Mouse (Mus musculus) lung, embryonic 16.5 days (tissue): Measurements from ENCODE around the gene Gpn3. TPM values are rescaled to one million over a fixed set of nuclear protein-coding genes. Genes with fewer than 3 reads are reported as not detected.
"Not testable (repeated sequence)": the region's sequence is repeated elsewhere in the genome, so short reads cannot be mapped to it uniquely, and the experiment has no call there.

ENCODE experiments used
- ATAC-seq: fragments of 200-750 bp; cut with Nextera tagmentation; 2 replicates; pipeline ENCODE4 v1.8.0; 2017; ENCODE audit warnings: low read depth, mild to moderate bottlenecking, moderate library complexity
- H3K27ac ChIP-seq: fragments of 300-500 bp; sonication (generic); 2 replicates; pipeline ENCODE4 v1.5.1; 2014; ENCODE audit warnings: mild to moderate bottlenecking, control low read depth, low read length
- H3K27me3 ChIP-seq: fragments of 300-500 bp; sonication (generic); 2 replicates; pipeline ENCODE4 v1.6.1; 2014; ENCODE audit warnings: low read depth, low read length, mixed read lengths; ENCODE audit not compliant: control insufficient read depth, insufficient read depth
- H3K36me3 ChIP-seq: fragments of 300-500 bp; sonication (generic); 2 replicates; pipeline ENCODE4 v1.6.1; 2014; ENCODE audit warnings: low read length; ENCODE audit not compliant: control insufficient read depth, insufficient read depth
- H3K4me1 ChIP-seq: fragments of 300-500 bp; sonication (generic); replicated peaks from 2 replicates; pipeline ENCODE4 v1.6.1; 2014; ENCODE audit warnings: low read length, mixed read lengths; ENCODE audit not compliant: control insufficient read depth, insufficient read depth
- H3K4me2 ChIP-seq: fragments of 300-500 bp; sonication (generic); 2 replicates; pipeline ENCODE4 v1.6.1; 2014; ENCODE audit warnings: low read depth, low read length, control low read depth
- H3K4me3 ChIP-seq: fragments of 300-500 bp; sonication (generic); 2 replicates; pipeline ENCODE4 v1.5.1; 2014; ENCODE audit warnings: mild to moderate bottlenecking, low read length, control low read depth
- H3K9ac ChIP-seq: fragments of 300-500 bp; sonication (generic); 2 replicates; pipeline ENCODE4 v1.6.1; 2014; ENCODE audit warnings: low read length, control low read depth
- H3K9me3 ChIP-seq: fragments of 300-500 bp; sonication (generic); 2 replicates; pipeline ENCODE4 v1.6.1; 2016; ENCODE audit warnings: low read length; ENCODE audit not compliant: control insufficient read depth
- WGBS: fragments of 180-500 bp; shearing (Covaris S2); extraction: QIAGEN DNeasy Blood & Tissue Kit; methylation state at CpG from one replicate; pipeline ENCODE4 v1.1.7; 2014; 5-methylcytosine and 5-hydroxymethylcytosine counted together
- polyA plus RNA-seq: library from polyadenylated mRNA; unstranded; fragments of >200 nt; fragmentation: Nextera tagmentation; extraction: Ambion mirVana; gene quantifications from 2 replicates; pipeline ENCODE4 v1.2.1, GENCODE M21; 2015

The Gpn3 gene
- polyA plus RNA-seq, 1 experiment from 2014 or later = 76.2 TPM

- Histone ChIP-seq H3K27ac (no peak overlapping the region), H3K9me3 (peaks cover 5% of the 10 kb centered on the region; the same call in 1 of the 2 replicates), H3K4me3 (no peak overlapping the region), H3K9ac (no peak overlapping the region), H3K4me1 (0 out of 2 replicates have a peak, but pooled peaks cover 3% of the 10 kb centered on the region), H3K4me2 (no peak overlapping the region), H3K36me3 (peaks cover 27% of the 10 kb centered on the region), H3K27me3 (no peaks in the 10 kb centered on the region)
- WGBS = 79% methylated on average over 19 of the region's 19 CpGs
- ATAC-seq = no peak
Measured at GRCm38 (mm10) chr5:122409692-122410645, 38.3 kb downstream of the Gpn3 start.

DNA sequence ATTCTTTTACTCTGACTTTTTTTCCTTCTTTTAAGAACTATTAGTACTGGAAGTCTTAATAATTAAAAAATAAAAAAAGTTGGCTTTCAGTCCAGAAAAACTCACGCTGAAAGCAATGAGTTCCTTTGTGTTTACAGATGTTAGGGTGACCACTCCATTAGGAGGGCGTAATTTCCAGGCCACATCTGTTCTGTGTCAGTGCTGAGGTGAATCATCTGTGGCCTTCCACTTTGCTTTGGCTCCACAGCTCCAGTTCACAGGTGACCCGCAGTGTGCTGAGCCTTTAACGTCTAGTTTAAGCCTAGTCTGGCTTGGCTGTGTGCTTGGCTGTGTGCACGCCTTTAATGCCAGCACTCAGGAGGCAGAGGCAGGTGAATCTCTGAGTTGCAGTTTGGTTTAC is 40.2 kb downstream of the Gpn3 start:
- Histone ChIP-seq H3K9me3 (peaks cover 2% of the 10 kb centered on the region; the same call in 1 of the 2 replicates), H3K4me3 (no peak overlapping the region), H3K27me3 (no peaks in the 10 kb centered on the region), H3K9ac (no peak overlapping the region), H3K4me2 (no peak overlapping the region), H3K36me3 (peaks cover 10% of the 10 kb centered on the region), H3K27ac (no peak overlapping the region), H3K4me1 (0 out of 2 replicates have a peak, but pooled peaks cover 3% of the 10 kb centered on the region)
- ATAC-seq = no peak
- 61% methylated on average over 5 of the region's 5 CpGs for WGBS

DNA sequence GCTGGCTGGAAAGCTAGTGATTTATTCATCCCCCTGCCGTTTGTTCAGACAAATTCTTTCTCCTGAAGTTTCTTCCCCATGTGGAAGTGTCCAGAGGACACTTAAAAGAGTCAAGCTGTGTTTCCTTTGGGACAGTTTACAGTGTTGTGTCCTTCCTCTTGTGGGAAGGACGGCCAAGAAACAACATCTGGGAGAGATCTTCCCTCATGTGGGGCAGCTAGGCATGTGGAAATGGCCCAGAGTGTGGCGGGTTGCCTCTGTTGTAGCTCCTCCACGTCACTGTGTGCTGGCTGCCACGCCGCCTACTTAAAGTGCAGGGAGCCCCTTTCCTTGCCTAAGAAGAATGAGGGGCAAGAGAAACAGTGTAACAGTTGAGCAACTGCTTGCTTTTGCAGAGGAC is 41.1 kb downstream of the Gpn3 start:
- no peak overlapping the region for H3K9ac ChIP-seq
- ATAC-seq = peak; percentile 94
- H3K4me1 ChIP-seq = 0 out of 2 replicates have a peak, but pooled peaks cover 3% of the 10 kb centered on the region
- no peak overlapping the region for H3K4me3 ChIP-seq
- no peak overlapping the region for H3K4me2 ChIP-seq
- H3K36me3 ChIP-seq = peaks cover 3% of the 10 kb centered on the region; the same call in 1 of the 2 replicates
- peaks cover 2% of the 10 kb centered on the region; the same call in 1 of the 2 replicates for H3K9me3 ChIP-seq
- WGBS = 37% methylated on average over 6 of the region's 6 CpGs
- H3K27me3 ChIP-seq = no peaks in the 10 kb centered on the region
- no peak overlapping the region for H3K27ac ChIP-seq

GRCm38 (mm10) chr5:122414351-122414750 is 42.7 kb downstream of the Gpn3 start:
- Histone ChIP-seq H3K27me3 (no peaks in the 10 kb centered on the region), H3K4me1 (0 out of 2 replicates have a peak, but pooled peaks cover 3% of the 10 kb centered on the region), H3K36me3 (peaks cover 3% of the 10 kb centered on the region; the same call in 1 of the 2 replicates), H3K9me3 (peaks cover 2% of the 10 kb centered on the region; the same call in 1 of the 2 replicates), H3K27ac (no peak overlapping the region), H3K9ac (no peak overlapping the region), H3K4me2 (no peak overlapping the region), H3K4me3 (no peak overlapping the region)
- no peak for ATAC-seq
- WGBS = 84% methylated on average over 5 of the region's 5 CpGs

GRCm38 (mm10) chr5:122415465-122415864 is 43.8 kb downstream of the Gpn3 start:
- Histone ChIP-seq H3K9ac (no peak overlapping the region), H3K4me2 (no peak overlapping the region), H3K4me3 (no peak overlapping the region), H3K36me3 (no peaks in the 10 kb centered on the region), H3K9me3 (no peaks in the 10 kb centered on the region; the same call in 1 of the 2 replicates), H3K4me1 (0 out of 2 replicates have a peak, but pooled peaks cover 3% of the 10 kb centered on the region), H3K27ac (no peak overlapping the region), H3K27me3 (no peaks in the 10 kb centered on the region)
- 86% methylated on average over 12 of the region's 12 CpGs for WGBS
- ATAC-seq = no peak

- peaks cover 11% of the 10 kb centered on the region for H3K4me1 ChIP-seq
- not testable (repeated sequence) for H3K9me3 ChIP-seq, ATAC-seq, H3K36me3 ChIP-seq, H3K27me3 ChIP-seq, H3K27ac ChIP-seq, H3K4me2 ChIP-seq, H3K9ac ChIP-seq, H3K4me3 ChIP-seq
- WGBS = 49% methylated on average over 4 of the region's 4 CpGs
Measured at GRCm38 (mm10) chr5:122420676-122421075, 49.0 kb downstream of the Gpn3 start.

- Histone ChIP-seq H3K9me3 (no peaks in the 10 kb centered on the region), H3K27me3 (no peaks in the 10 kb centered on the region), H3K9ac (peak within 1 kb of the TSS; percentile 99), H3K4me3 (peak within 1 kb of the TSS; percentile 99), H3K27ac (peak within 1 kb of the TSS; percentile 90), H3K36me3 (no peaks in the 10 kb centered on the region), H3K4me1 (peaks cover 11% of the 10 kb centered on the region), H3K4me2 (peak within 1 kb of the TSS; percentile 89)
- WGBS = 19% methylated on average over 17 of the region's 17 CpGs
- ATAC-seq = no peak; the same call in 1 of the 2 replicates
Measured at GRCm38 (mm10) chr5:122421271-122422068, 49.8 kb downstream of the Gpn3 start, which contains the start of gene Anapc7. Gene Anapc7, plus strand, starts transcription at chr5:122421693.

DNA sequence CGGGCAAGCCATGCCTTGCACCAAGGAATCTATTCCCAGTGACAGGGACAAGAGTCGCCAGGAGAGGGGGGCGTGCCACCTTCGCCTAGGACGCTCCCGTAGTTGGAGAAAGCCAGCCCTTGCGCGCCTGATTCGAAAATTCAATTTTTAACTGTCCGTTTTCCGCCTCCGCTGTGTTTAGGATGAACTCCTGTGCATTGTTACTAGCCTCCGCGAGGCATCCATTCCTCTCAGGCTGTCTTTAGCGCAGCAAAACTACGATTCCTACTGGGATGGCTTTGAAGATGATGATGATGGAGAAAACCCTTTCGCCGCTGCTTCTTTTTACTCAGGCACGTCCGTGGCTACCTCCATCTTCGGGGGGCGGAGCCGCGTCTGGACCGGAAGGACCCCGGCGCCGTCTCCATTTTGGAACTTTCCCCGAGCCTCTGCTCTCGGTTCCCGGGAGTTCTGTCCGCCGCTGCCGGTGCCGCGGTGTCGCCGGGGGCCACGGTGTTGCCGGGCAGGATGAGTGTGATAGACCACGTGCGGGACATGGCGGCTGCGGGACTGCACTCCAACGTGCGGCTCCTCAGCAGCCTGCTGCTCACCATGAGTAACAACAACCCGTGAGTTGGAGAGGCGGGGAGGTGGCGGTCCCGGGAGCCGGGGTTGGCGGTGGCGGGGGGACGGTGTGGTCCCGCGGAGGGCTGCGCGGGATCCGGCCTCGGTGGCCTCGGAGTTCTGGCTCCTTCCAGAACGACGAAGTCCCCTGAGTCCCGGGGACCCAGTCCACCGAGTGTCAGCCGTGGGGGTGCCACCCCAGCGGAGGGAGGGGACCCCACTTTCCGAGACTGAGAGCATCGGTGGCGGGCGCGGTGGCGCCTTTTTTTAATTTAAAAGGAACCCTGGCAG is 50.6 kb downstream of the Gpn3 start:
- H3K27ac ChIP-seq = peak overlapping the region; percentile 90
- ATAC-seq = peak; percentile 94
- no peaks in the 10 kb centered on the region for H3K9me3 ChIP-seq
- WGBS = under 1% methylated on average over 70 of the region's 73 CpGs
- H3K36me3 ChIP-seq = no peaks in the 10 kb centered on the region
- peak overlapping the region; percentile 99 for H3K9ac ChIP-seq
- H3K27me3 ChIP-seq = no peaks in the 10 kb centered on the region
- H3K4me3 ChIP-seq = peak overlapping the region; percentile 99
- H3K4me2 ChIP-seq = peak overlapping the region; percentile 89
- H3K4me1 ChIP-seq = peaks cover 11% of the 10 kb centered on the region
